Mouse (Mus musculus): ENCODE results near the gene Slc25a36.

GRCm38 (mm10) chr9:97098985-97099384, 12.0 kb downstream of the Slc25a36 start:
- TF ChIP-seq TAL1 (IDR thresholded peaks at IDR 0.05; ENCODE audit: low read length) (no peak), GATA1 (IDR thresholded peaks at IDR 0.05; ENCODE audit: low read length) (no peak)
